Mouse (Mus musculus) limb, embryonic 12.5 days (tissue): ENCODE data around the gene Rhot1. TPM values are rescaled to one million over a fixed set of nuclear protein-coding genes. Genes with fewer than 3 reads are reported as not detected.

Experiments
- ATAC-seq: fragments of 200-750 bp; cut with Nextera tagmentation; 2 replicates; pipeline ENCODE4 v1.8.0; 2017; ENCODE audit warnings: low read depth, moderate TSS enrichment; ENCODE audit not compliant: insufficient number of reproducible peaks, insufficient read depth, low FRiP score, low TSS enrichment
- H3K27ac ChIP-seq: fragments of 300-500 bp; sonication (generic); 2 replicates; pipeline ENCODE4 v1.5.1; 2016; ENCODE audit warnings: mild to moderate bottlenecking, moderate library complexity
- H3K27me3 ChIP-seq: fragments of 300-500 bp; sonication (generic); 2 replicates; pipeline ENCODE4 v1.6.1; 2016; ENCODE audit warnings: mild to moderate bottlenecking, moderate library complexity
- H3K36me3 ChIP-seq: fragments of 300-500 bp; sonication (generic); 2 replicates; pipeline ENCODE4 v1.6.1; 2016; ENCODE audit warnings: mild to moderate bottlenecking, moderate library complexity
- H3K4me1 ChIP-seq: fragments of 300-500 bp; sonication (generic); replicated peaks from 2 replicates; pipeline ENCODE4 v1.6.1; 2016
- H3K4me2 ChIP-seq: fragments of 300-500 bp; sonication (generic); 2 replicates; pipeline ENCODE4 v1.6.1; 2016; ENCODE audit warnings: mild to moderate bottlenecking, moderate library complexity
- H3K4me3 ChIP-seq: fragments of 300-500 bp; sonication (generic); replicated peaks from 2 replicates; pipeline ENCODE4 v1.5.1; 2016; ENCODE audit warnings: mild to moderate bottlenecking
- H3K9ac ChIP-seq: fragments of 300-500 bp; sonication (generic); replicated peaks from 2 replicates; pipeline ENCODE4 v1.6.1; 2016; ENCODE audit warnings: mild to moderate bottlenecking, moderate library complexity
- H3K9me3 ChIP-seq: fragments of 300-500 bp; sonication (generic); 2 replicates; pipeline ENCODE4 v1.6.1; 2016; ENCODE audit warnings: mild to moderate bottlenecking, moderate library complexity
- WGBS: fragments of 180-500 bp; shearing (Covaris S2); methylation state at CpG from one replicate; pipeline ENCODE4 v1.1.7; 2016; 5-methylcytosine and 5-hydroxymethylcytosine counted together
- polyA plus RNA-seq: library from polyadenylated mRNA; unstranded; fragments of >200 nt; fragmentation: Nextera tagmentation; extraction: Ambion mirVana; gene quantifications from 2 replicates; pipeline ENCODE4 v1.2.1, GENCODE M21; 2016

The Rhot1 gene
- polyA plus RNA-seq, 1 experiment from 2014 or later, result 59.5 TPM

- 84% methylated on average over 3 of the region's 3 CpGs for WGBS
- Histone ChIP-seq H3K27me3 (no peaks in the 10 kb centered on the region), H3K9ac (no peak overlapping the region), H3K4me3 (no peak overlapping the region), H3K27ac (no peak overlapping the region), H3K4me2 (no peak overlapping the region), H3K36me3 (peaks cover 64% of the 10 kb centered on the region), H3K9me3 (no peaks in the 10 kb centered on the region), H3K4me1 (no peaks in the 10 kb centered on the region)
- ATAC-seq, result no peak
These were observed 28.5 kb downstream of the Rhot1 start for GRCm38 (mm10) chr11:80237278-80237677.

- no peaks in the 10 kb centered on the region for H3K4me1 ChIP-seq
- no peak overlapping the region for H3K27ac ChIP-seq
- 85% methylated on average over 4 of the region's 4 CpGs for WGBS
- no peak for ATAC-seq
- no peaks in the 10 kb centered on the region for H3K27me3 ChIP-seq
- H3K4me2 ChIP-seq, result no peak overlapping the region
- peaks cover 64% of the 10 kb centered on the region for H3K36me3 ChIP-seq
- H3K9ac ChIP-seq, result no peak overlapping the region
- H3K4me3 ChIP-seq, result no peak overlapping the region
- H3K9me3 ChIP-seq, result no peaks in the 10 kb centered on the region
These were observed 29.5 kb downstream of the Rhot1 start for GRCm38 (mm10) chr11:80238306-80238705.

GRCm38 (mm10) chr11:80247026-80247425 is 38.2 kb downstream of the Rhot1 start:
- Histone ChIP-seq H3K4me1 (no peaks in the 10 kb centered on the region), H3K27me3 (no peaks in the 10 kb centered on the region), H3K27ac (no peak overlapping the region), H3K36me3 (peaks cover 90% of the 10 kb centered on the region), H3K9me3 (no peaks in the 10 kb centered on the region), H3K4me3 (no peak overlapping the region), H3K4me2 (no peak overlapping the region), H3K9ac (no peak overlapping the region)
- no peak for ATAC-seq

GRCm38 (mm10) chr11:80248531-80248930 is 39.7 kb downstream of the Rhot1 start:
- H3K27me3 ChIP-seq, result no peaks in the 10 kb centered on the region
- WGBS, result 90% methylated on average over 3 of the region's 3 CpGs
- no peak overlapping the region for H3K9ac ChIP-seq
- ATAC-seq, result no peak
- H3K4me2 ChIP-seq, result no peak overlapping the region
- H3K36me3 ChIP-seq, result peaks cover 87% of the 10 kb centered on the region
- H3K4me3 ChIP-seq, result no peak overlapping the region
- H3K4me1 ChIP-seq, result no peaks in the 10 kb centered on the region
- no peaks in the 10 kb centered on the region for H3K9me3 ChIP-seq
- H3K27ac ChIP-seq, result no peak overlapping the region

GRCm38 (mm10) chr11:80264137-80264536 is 55.3 kb downstream of the Rhot1 start:
- WGBS, result 94% methylated on average over 8 of the region's 8 CpGs
- Histone ChIP-seq H3K4me3 (no peak overlapping the region), H3K4me1 (no peaks in the 10 kb centered on the region), H3K4me2 (no peak overlapping the region), H3K9me3 (no peaks in the 10 kb centered on the region), H3K27ac (no peak overlapping the region), H3K36me3 (peaks cover 75% of the 10 kb centered on the region), H3K9ac (no peak overlapping the region), H3K27me3 (no peaks in the 10 kb centered on the region)
- ATAC-seq, result no peak

- Histone ChIP-seq H3K27me3 (no peaks in the 10 kb centered on the region), H3K4me2 (no peak overlapping the region), H3K9ac (no peak overlapping the region), H3K36me3 (peaks cover 21% of the 10 kb centered on the region), H3K4me3 (no peak overlapping the region), H3K9me3 (no peaks in the 10 kb centered on the region), H3K4me1 (no peaks in the 10 kb centered on the region), H3K27ac (no peak overlapping the region)
- WGBS, result 84% methylated on average over 5 of the region's 5 CpGs
- ATAC-seq, result no peak
These were observed 62.3 kb downstream of the Rhot1 start for GRCm38 (mm10) chr11:80271096-80271495.

- Histone ChIP-seq H3K4me2 (no peak overlapping the region), H3K4me1 (no peaks in the 10 kb centered on the region), H3K27me3 (no peaks in the 10 kb centered on the region), H3K27ac (no peak overlapping the region), H3K9ac (no peak overlapping the region), H3K4me3 (no peak overlapping the region), H3K36me3 (no peaks in the 10 kb centered on the region), H3K9me3 (no peaks in the 10 kb centered on the region)
- WGBS, result 57% methylated on average over 3 of the region's 3 CpGs
- ATAC-seq, result no peak
These were observed 66.2 kb downstream of the Rhot1 start for GRCm38 (mm10) chr11:80275011-80275410.

GRCm38 (mm10) chr11:80278054-80278453 is 69.2 kb downstream of the Rhot1 start:
- no peak overlapping the region for H3K9ac ChIP-seq
- no peaks in the 10 kb centered on the region for H3K4me1 ChIP-seq
- H3K4me2 ChIP-seq, result no peak overlapping the region
- no peak overlapping the region for H3K4me3 ChIP-seq
- H3K36me3 ChIP-seq, result no peaks in the 10 kb centered on the region
- WGBS, result 67% methylated on average over 2 of the region's 2 CpGs
- ATAC-seq, result no peak
- no peaks in the 10 kb centered on the region for H3K27me3 ChIP-seq
- H3K27ac ChIP-seq, result no peak overlapping the region
- no peaks in the 10 kb centered on the region for H3K9me3 ChIP-seq

- no peak overlapping the region for H3K4me3 ChIP-seq
- no peaks in the 10 kb centered on the region for H3K9me3 ChIP-seq
- no peak for ATAC-seq
- no peak overlapping the region for H3K4me2 ChIP-seq
- 0 out of 2 replicates have a peak, but pooled peaks cover 7% of the 10 kb centered on the region for H3K27me3 ChIP-seq
- H3K9ac ChIP-seq, result no peak overlapping the region
- WGBS, result 81% methylated on average over 3 of the region's 3 CpGs
- H3K27ac ChIP-seq, result no peak overlapping the region
- H3K36me3 ChIP-seq, result no peaks in the 10 kb centered on the region
- H3K4me1 ChIP-seq, result no peaks in the 10 kb centered on the region
These were observed 75.0 kb downstream of the Rhot1 start for GRCm38 (mm10) chr11:80283786-80284185.

GRCm38 (mm10) chr11:80284641-80285040 is 75.8 kb downstream of the Rhot1 start:
- H3K4me1 ChIP-seq, result peaks cover 4% of the 10 kb centered on the region
- H3K27ac ChIP-seq, result no peak overlapping the region
- H3K9me3 ChIP-seq, result no peaks in the 10 kb centered on the region
- H3K9ac ChIP-seq, result no peak overlapping the region
- no peak overlapping the region for H3K4me2 ChIP-seq
- H3K4me3 ChIP-seq, result no peak overlapping the region
- 44% methylated on average over 6 of the region's 6 CpGs for WGBS
- ATAC-seq, result no peak
- H3K27me3 ChIP-seq, result peaks cover 8% of the 10 kb centered on the region; the same call in 1 of the 2 replicates
- H3K36me3 ChIP-seq, result no peaks in the 10 kb centered on the region

- Histone ChIP-seq H3K4me1 (peaks cover 13% of the 10 kb centered on the region), H3K4me3 (no peak overlapping the region), H3K36me3 (no peaks in the 10 kb centered on the region), H3K27ac (no peak overlapping the region), H3K9me3 (0 out of 2 replicates have a peak, but pooled peaks cover 5% of the 10 kb centered on the region), H3K9ac (no peak overlapping the region), H3K4me2 (no peak overlapping the region), H3K27me3 (peaks cover 8% of the 10 kb centered on the region; the same call in 1 of the 2 replicates)
- 22% methylated on average over 5 of the region's 5 CpGs for WGBS
- no peak for ATAC-seq
These were observed 78.3 kb downstream of the Rhot1 start for GRCm38 (mm10) chr11:80287150-80287549.

GRCm38 (mm10) chr11:80289701-80290445 is 81.1 kb downstream of the Rhot1 start:
- WGBS, result 1% methylated on average over 23 of the region's 23 CpGs
- peak overlapping the region; percentile 69 for H3K27ac ChIP-seq
- peak; percentile 75 for ATAC-seq

More at GRCm38 (mm10) chr11:80289701-80290445, 81.1 kb downstream of the Rhot1 start:
- Histone ChIP-seq H3K4me2 (peak overlapping the region; percentile 62), H3K36me3 (no peaks in the 10 kb centered on the region), H3K9me3 (0 out of 2 replicates have a peak, but pooled peaks cover 5% of the 10 kb centered on the region), H3K27me3 (peaks cover 13% of the 10 kb centered on the region), H3K9ac (no peak overlapping the region), H3K4me3 (peak overlapping the region; percentile 31), H3K4me1 (peaks cover 13% of the 10 kb centered on the region)
